Comparison of ENCODE assay signal across 32 mouse cellular contexts in the genomic region with DNA sequence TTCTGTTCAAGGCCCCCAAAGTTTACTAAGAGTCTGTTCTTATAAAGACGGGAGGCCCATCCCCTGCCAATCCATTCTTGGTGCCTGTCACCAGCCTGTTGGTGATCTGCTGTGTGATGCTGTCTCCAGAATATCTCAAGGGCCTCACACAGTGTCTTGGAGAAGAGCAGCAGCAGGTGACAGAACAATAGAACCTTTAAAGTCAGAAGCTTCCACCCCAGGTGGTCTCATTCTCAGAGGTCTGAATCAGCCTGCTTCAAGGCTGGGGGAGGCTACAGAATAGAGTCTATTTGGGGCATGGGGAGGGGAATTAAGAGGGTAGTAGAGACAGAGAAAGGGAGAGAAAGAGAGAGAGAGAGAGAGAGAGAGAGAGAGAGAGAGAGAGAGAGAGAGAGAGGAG. TPM values are rescaled to one million over a fixed set of nuclear protein-coding genes. Genes with fewer than 3 reads are reported as not detected.
"Had no signal": no experiment of that assay in that cellular context is flagged by ENCODE, and none has a peak within 500 bp of the region (broad histone marks: within the 10 kb centered on the region; RNA-seq: fewer than 3 reads in every experiment).

No protein-coding gene starts in this region.

- H3K4me3 ChIP-seq: gastrocnemius, adult 2 months; heart, embryonic 10.5 days; heart, embryonic 12.5 days; hindbrain, embryonic 10.5 days; hindbrain, embryonic 12.5 days; intestine, embryonic 15.5 days; layer of hippocampus, adult 2 months; left cerebral cortex, adult 2 months; limb, embryonic 10.5 days; limb, embryonic 12.5 days; liver, embryonic 13.5 days had no signal

- H3K36me3 ChIP-seq: heart, embryonic 10.5 days; heart, embryonic 12.5 days; hindbrain, embryonic 10.5 days; hindbrain, embryonic 12.5 days; intestine, embryonic 15.5 days; limb, embryonic 10.5 days; limb, embryonic 12.5 days; liver, embryonic 13.5 days had no signal

- H3K27me3 ChIP-seq: heart, embryonic 12.5 days; hindbrain, embryonic 12.5 days; intestine, embryonic 15.5 days; limb, embryonic 12.5 days; liver, embryonic 13.5 days had no signal

- H3K9me3 ChIP-seq: heart, embryonic 10.5 days; heart, embryonic 12.5 days; hindbrain, embryonic 10.5 days; hindbrain, embryonic 12.5 days; intestine, embryonic 15.5 days; limb, embryonic 10.5 days; limb, embryonic 12.5 days; liver, embryonic 13.5 days had no signal

- DNase-seq: gastrocnemius, adult 2 months; gastrocnemius, postnatal 10 days; gastrocnemius, postnatal 25 days; heart, adult 18-20 months; heart, postnatal 10 days; heart, postnatal 4 days; kidney, adult 18-20 months; kidney, adult 8-10 months; kidney, postnatal 10 days; kidney, postnatal 25 days; kidney, postnatal 4 days; liver; liver, embryonic 13.5 days had no signal

- ATAC-seq: hindbrain, embryonic 16.5 days; inflammation-experienced regulatory T-cells, adult 6 months; intestine, embryonic 15.5 days; intestine, postnatal 0 days had no signal

- H3K27ac ChIP-seq: gastrocnemius, adult 2 months; heart, embryonic 10.5 days; hindbrain, embryonic 10.5 days; hindbrain, embryonic 12.5 days; hindbrain, embryonic 14.5 days; intestine, embryonic 15.5 days; layer of hippocampus, adult 2 months; left cerebral cortex, adult 2 months; limb, embryonic 10.5 days; limb, embryonic 12.5 days; liver, embryonic 13.5 days had no signal

- H3K4me1 ChIP-seq: heart, embryonic 10.5 days; heart, embryonic 12.5 days; hindbrain, embryonic 12.5 days; intestine, embryonic 15.5 days; limb, embryonic 10.5 days; limb, embryonic 12.5 days; liver, embryonic 13.5 days had no signal

- H3K9ac ChIP-seq: heart, embryonic 12.5 days; hindbrain, embryonic 12.5 days; hindbrain, embryonic 14.5 days; intestine, embryonic 15.5 days; limb, embryonic 12.5 days; liver, embryonic 13.5 days had no signal

RNA-seq across cellular contexts. Expression of gene Wdr20rt, which starts 18.9 kb away (rescaled TPM):
- polyA plus RNA-seq: heart, embryonic 10.5 days; heart, embryonic 12.5 days; heart, embryonic 14.5 days; heart, embryonic 16.5 days; hindbrain, embryonic 10.5 days; hindbrain, embryonic 12.5 days; hindbrain, embryonic 14.5 days; hindbrain, embryonic 16.5 days; inflammation-experienced regulatory T-cells, adult 6 months; intestine, embryonic 15.5 days; intestine, postnatal 0 days; kidney, embryonic 14.5 days; kidney, embryonic 16.5 days; limb, embryonic 10.5 days; limb, embryonic 12.5 days; limb, embryonic 14.5 days; liver, embryonic 11.5 days; liver, embryonic 13.5 days had no signal
